Mouse (Mus musculus) kidney, postnatal 0 days (tissue): Measurements from ENCODE around the gene Tsga13. TPM values are rescaled to one million over a fixed set of nuclear protein-coding genes. Genes with fewer than 3 reads are reported as not detected.

Source experiments
- ATAC-seq: fragments of 200-750 bp; cut with Nextera tagmentation; replicated peaks from 2 replicates; pipeline ENCODE4 v1.8.0; 2017; ENCODE audit warnings: low read depth, moderate number of reproducible peaks, moderate TSS enrichment, moderate library complexity; ENCODE audit not compliant: low FRiP score
- DNase-seq: peaks from one replicate; pipeline ENCODE4 v3.0.0-alpha.2; 2016; ENCODE audit warnings: low spot score
- H3K27ac ChIP-seq: fragments of 300-500 bp; sonication (generic); 2 replicates; pipeline ENCODE4 v1.5.1; 2014; ENCODE audit warnings: mild to moderate bottlenecking
- H3K27me3 ChIP-seq: fragments of 300-500 bp; sonication (generic); 2 replicates; pipeline ENCODE4 v1.6.1; 2014; ENCODE audit warnings: low read length, mixed read lengths; ENCODE audit not compliant: insufficient read depth
- H3K36me3 ChIP-seq: fragments of 300-500 bp; sonication (generic); 2 replicates; pipeline ENCODE4 v1.6.1; 2014; ENCODE audit warnings: low read length, mixed read lengths; ENCODE audit not compliant: insufficient read depth
- H3K4me1 ChIP-seq: fragments of 300-500 bp; sonication (generic); replicated peaks from 2 replicates; pipeline ENCODE4 v1.6.1; 2014; ENCODE audit warnings: antibody characterized with exemption, low read length, mixed read lengths; ENCODE audit not compliant: insufficient read depth
- H3K4me2 ChIP-seq: fragments of 300-500 bp; sonication (generic); 2 replicates; pipeline ENCODE4 v1.6.1; 2014; ENCODE audit warnings: mild to moderate bottlenecking, low read length, moderate library complexity, mixed read lengths
- H3K4me3 ChIP-seq: fragments of 300-500 bp; sonication (generic); replicated peaks from 2 replicates; pipeline ENCODE4 v1.5.1; 2014; ENCODE audit warnings: low read depth, low read length
- H3K9ac ChIP-seq: fragments of 300-500 bp; sonication (generic); 2 replicates; pipeline ENCODE4 v1.6.1; 2014; ENCODE audit warnings: low read depth, low read length
- H3K9me3 ChIP-seq: fragments of 300-500 bp; sonication (generic); replicated peaks from 2 replicates; pipeline ENCODE4 v1.6.1; 2016; ENCODE audit warnings: low read length, inconsistent platforms, mixed read lengths
- CTCF ChIP-seq: IDR thresholded peaks from 2 replicates; pipeline ENCODE4 v1.5.1; 2016; ENCODE audit warnings: antibody characterized with exemption, low read depth, mild to moderate bottlenecking, moderate library complexity
- WGBS: fragments of 180-500 bp; shearing (Covaris S2); extraction: QIAGEN DNeasy Blood & Tissue Kit; methylation state at CpG from one replicate; pipeline ENCODE4 v1.1.7; 2014; 5-methylcytosine and 5-hydroxymethylcytosine counted together
- polyA plus RNA-seq: library from polyadenylated mRNA; unstranded; fragments of >200 nt; fragmentation: Nextera tagmentation; extraction: Ambion mirVana; gene quantifications from 2 replicates; pipeline ENCODE4 v1.2.1, GENCODE M21; 2015

The Tsga13 gene
- polyA plus RNA-seq, 1 experiment from 2014 or later: 0.79 TPM

- no peaks in the 10 kb centered on the region for H3K27me3 ChIP-seq
- H3K27ac ChIP-seq: peak within 1 kb of the TSS; percentile 96
- no peaks in the 10 kb centered on the region for H3K4me1 ChIP-seq
- ATAC-seq (peak; percentile 99), DNase-seq (peak; percentile 95)
- peak; percentile 50; the same call in 1 of the 2 replicates for TF ChIP-seq CTCF
- peak within 1 kb of the TSS; percentile 79 for H3K4me3 ChIP-seq
- H3K9me3 ChIP-seq: no peaks in the 10 kb centered on the region
- H3K4me2 ChIP-seq: peak within 1 kb of the TSS; percentile 48
- H3K36me3 ChIP-seq: no peaks in the 10 kb centered on the region
- H3K9ac ChIP-seq: peak within 1 kb of the TSS; percentile 67
- WGBS: under 1% methylated on average over 67 of the region's 83 CpGs
Observed at GRCm38 (mm10) chr6:30896195-30896985, 19.0 kb downstream of the Tsga13 start, which contains the start of gene Copg2. TSS of gene Copg2 (minus strand) at chr6:30896794.

GRCm38 (mm10) chr6:30895819-30896194, 19.6 kb downstream of the Tsga13 start:
- ATAC-seq (no peak), DNase-seq (peak; percentile 18)
- 7% methylated on average over 3 of the region's 3 CpGs for WGBS

GRCm38 (mm10) chr6:30893081-30893480, 22.3 kb downstream of the Tsga13 start:
- 0 out of 2 replicates have a peak, but pooled peaks cover 1% of the 10 kb centered on the region for H3K36me3 ChIP-seq
- TF ChIP-seq CTCF: no peak
- no peaks in the 10 kb centered on the region for H3K27me3 ChIP-seq
- WGBS: 59% methylated on average over 4 of the region's 4 CpGs
- DNase-seq (no peak), ATAC-seq (no peak)
- H3K9ac ChIP-seq: no peak overlapping the region
- H3K4me2 ChIP-seq: no peak overlapping the region
- H3K4me3 ChIP-seq: no peak overlapping the region
- H3K27ac ChIP-seq: no peak overlapping the region
- no peaks in the 10 kb centered on the region for H3K9me3 ChIP-seq
- no peaks in the 10 kb centered on the region for H3K4me1 ChIP-seq

More at GRCm38 (mm10) chr6:30895819-30896194, 19.6 kb downstream of the Tsga13 start:
- Histone ChIP-seq H3K4me1 (no peaks in the 10 kb centered on the region), H3K36me3 (no peaks in the 10 kb centered on the region), H3K27ac (peak overlapping the region; percentile 96), H3K9me3 (no peaks in the 10 kb centered on the region), H3K4me3 (peak overlapping the region; percentile 79), H3K9ac (peak overlapping the region; percentile 67), H3K4me2 (peak overlapping the region; percentile 48), H3K27me3 (no peaks in the 10 kb centered on the region)
- TF ChIP-seq CTCF: no peak

GRCm38 (mm10) chr6:30891761-30892160, 23.6 kb downstream of the Tsga13 start:
- Histone ChIP-seq H3K9me3 (no peaks in the 10 kb centered on the region), H3K9ac (no peak overlapping the region), H3K36me3 (0 out of 2 replicates have a peak, but pooled peaks cover 4% of the 10 kb centered on the region), H3K4me2 (no peak overlapping the region), H3K27ac (no peak overlapping the region), H3K27me3 (no peaks in the 10 kb centered on the region), H3K4me1 (no peaks in the 10 kb centered on the region), H3K4me3 (no peak overlapping the region)
- ATAC-seq: no peak
- TF ChIP-seq CTCF: no peak
- DNase-seq: no peak

- Histone ChIP-seq H3K9me3 (no peaks in the 10 kb centered on the region), H3K4me3 (no peak overlapping the region), H3K36me3 (peaks cover 16% of the 10 kb centered on the region; the same call in 1 of the 2 replicates), H3K27me3 (no peaks in the 10 kb centered on the region), H3K4me2 (no peak overlapping the region), H3K4me1 (no peaks in the 10 kb centered on the region), H3K9ac (no peak overlapping the region), H3K27ac (no peak overlapping the region)
- DNase-seq (no peak), ATAC-seq (no peak)
- WGBS: 89% methylated on average over 3 of the region's 3 CpGs
- TF ChIP-seq CTCF: no peak
Observed at GRCm38 (mm10) chr6:30884856-30885255, 30.5 kb downstream of the Tsga13 start.

GRCm38 (mm10) chr6:30883491-30883890, 31.9 kb downstream of the Tsga13 start:
- H3K4me2 ChIP-seq: no peak overlapping the region
- no peak overlapping the region for H3K9ac ChIP-seq
- no peak for DNase-seq
- H3K9me3 ChIP-seq: no peaks in the 10 kb centered on the region
- WGBS: 87% methylated on average over 4 of the region's 4 CpGs
- no peak for TF ChIP-seq CTCF
- no peaks in the 10 kb centered on the region for H3K4me1 ChIP-seq
- H3K4me3 ChIP-seq: no peak overlapping the region
- no peak overlapping the region for H3K27ac ChIP-seq
- H3K27me3 ChIP-seq: no peaks in the 10 kb centered on the region
- no peak for ATAC-seq
- peaks cover 16% of the 10 kb centered on the region for H3K36me3 ChIP-seq

GRCm38 (mm10) chr6:30876661-30877060, 38.7 kb downstream of the Tsga13 start:
- no peaks in the 10 kb centered on the region for H3K9me3 ChIP-seq

More at GRCm38 (mm10) chr6:30876661-30877060, 38.7 kb downstream of the Tsga13 start:
- Histone ChIP-seq H3K4me1 (no peaks in the 10 kb centered on the region), H3K4me2 (no peak overlapping the region), H3K36me3 (no peaks in the 10 kb centered on the region; the same call in 1 of the 2 replicates), H3K4me3 (no peak overlapping the region), H3K27ac (no peak overlapping the region), H3K27me3 (no peaks in the 10 kb centered on the region), H3K9ac (no peak overlapping the region)
- DNase-seq (no peak), ATAC-seq (no peak)
- no peak for TF ChIP-seq CTCF
